Mouse (Mus musculus) 3134 (cell line): ENCODE measurements at regions not wholly inside any gene's neighbourhood (a gene's known extent, or its start where the extent isn't known, plus 50 kb on each side); places are given as distances from the start of the nearest gene placed in this dataset.

Source experiments
- DNase-seq: peaks from one replicate; pipeline ENCODE4 v3.0.0-alpha.2; 2011; ENCODE audit warnings: low spot score; ENCODE audit not compliant: insufficient read length; ENCODE audit errors: extremely low read depth

DNA sequence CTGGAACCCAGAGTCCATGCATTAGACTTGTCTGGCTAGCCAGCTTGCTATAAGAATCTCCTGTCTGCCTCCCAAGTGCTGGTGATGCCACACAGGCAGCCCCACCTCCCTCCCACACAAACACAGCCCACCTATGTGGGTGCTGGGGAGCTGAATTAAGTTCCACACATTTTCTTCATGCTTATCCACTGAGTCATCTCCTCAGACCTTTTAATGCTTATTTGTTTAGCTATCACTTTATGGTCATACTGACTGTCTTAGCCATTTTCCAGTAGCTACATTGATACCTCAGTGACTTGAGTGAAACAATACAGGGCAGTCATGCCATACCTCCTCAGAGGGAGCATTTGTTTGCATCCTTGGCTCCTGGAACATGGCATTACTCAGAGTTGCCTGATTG lies 531.1 kb upstream of the Id2 start:
- no peak for DNase-seq

DNA sequence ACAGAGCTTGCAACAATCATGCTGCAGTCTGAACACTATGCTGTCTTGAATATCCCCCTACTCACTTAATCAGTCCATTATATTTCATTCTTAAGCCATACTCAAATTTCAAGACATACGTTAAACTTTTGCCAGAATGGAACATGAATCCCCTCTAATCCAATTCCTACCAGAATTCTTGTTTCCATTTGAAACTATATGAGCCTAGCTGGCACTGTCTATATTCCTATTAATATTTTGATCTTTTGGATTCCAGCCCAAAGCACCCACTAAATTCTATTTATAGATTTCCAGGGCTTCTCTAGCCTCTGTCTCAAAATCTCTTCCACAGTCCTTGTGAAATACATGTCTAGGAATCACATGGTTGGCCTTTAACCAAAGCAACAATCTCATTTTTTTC lies 528.9 kb upstream of the Id2 start:
- no peak for DNase-seq

DNA sequence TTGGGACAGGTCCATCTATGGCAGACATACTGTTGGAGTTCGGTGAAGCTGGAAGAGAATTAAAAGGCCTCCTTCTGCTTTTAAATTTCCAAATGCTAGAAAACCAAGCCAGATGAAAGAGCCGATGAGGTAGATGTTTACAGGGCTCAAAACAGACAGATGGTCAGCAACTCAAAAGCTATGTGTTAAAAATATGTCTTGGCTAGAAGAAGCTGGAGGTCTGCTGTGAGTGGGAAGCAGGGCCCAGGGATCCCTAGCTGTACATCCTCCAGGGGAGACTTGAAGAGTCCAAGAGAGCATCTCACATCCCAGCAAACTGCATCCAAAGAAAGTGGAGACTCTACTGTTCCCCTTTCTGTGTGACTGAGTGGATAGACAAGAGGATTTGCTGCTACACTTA lies 526.5 kb upstream of the Id2 start:
- DNase-seq = no peak

DNA sequence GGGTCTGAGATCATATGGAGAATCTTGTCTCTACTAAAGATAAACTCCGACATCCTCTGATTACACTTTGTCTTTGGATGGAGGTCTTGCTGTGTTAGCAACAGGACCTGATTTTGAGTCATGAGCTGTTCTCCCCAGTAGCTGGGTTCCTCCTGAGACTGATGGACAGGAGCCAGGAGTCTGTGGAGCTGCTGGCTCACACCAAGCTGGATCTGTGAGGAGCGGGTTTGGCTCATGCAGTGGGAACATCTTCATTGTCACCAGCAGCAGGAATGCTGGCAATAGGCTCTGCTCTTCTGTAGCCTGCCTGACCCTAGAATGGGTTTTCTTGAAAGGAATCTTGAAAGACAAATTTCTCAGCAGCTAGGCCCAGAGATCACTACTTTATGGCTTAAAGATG lies 524.2 kb upstream of the Id2 start:
- DNase-seq = no peak

DNA sequence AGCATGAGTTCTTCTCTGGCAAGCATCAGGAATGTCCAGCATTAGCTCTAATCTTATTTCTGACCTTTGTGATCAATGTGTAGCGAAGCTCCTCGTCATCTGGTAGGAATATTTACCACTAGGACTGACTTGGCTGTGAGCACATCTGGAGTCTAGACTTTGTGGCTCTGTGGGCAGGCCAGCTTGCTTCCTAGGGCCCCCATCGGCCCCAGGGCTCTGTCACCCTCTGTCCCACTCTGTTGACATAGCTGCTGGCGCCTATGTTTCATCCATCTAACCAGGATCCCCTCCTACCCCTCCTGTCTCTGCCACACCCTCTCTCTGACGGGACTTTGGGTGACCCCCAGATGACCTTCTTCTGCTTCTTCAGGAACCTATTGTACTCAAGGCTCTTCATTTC lies 520.6 kb upstream of the Id2 start:
- no peak for DNase-seq

DNA sequence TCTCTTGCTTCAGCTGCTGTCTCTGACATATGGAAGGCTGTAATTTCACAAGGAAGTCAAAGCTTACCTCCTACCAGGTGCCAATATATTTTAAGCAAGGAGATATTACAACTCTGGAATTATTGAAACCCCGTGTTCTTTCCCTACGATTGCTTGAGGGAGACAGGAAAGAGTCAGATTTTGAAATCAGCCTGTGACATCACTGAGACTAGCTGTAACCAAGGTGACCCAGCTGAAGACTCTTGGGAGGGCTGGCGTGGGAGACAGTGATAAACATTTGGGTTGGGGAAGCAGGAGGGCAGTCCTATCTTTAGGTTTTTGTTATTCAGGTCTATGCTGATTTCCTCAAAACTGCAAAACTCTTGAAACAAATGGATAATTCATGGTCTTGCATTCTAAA lies 518.4 kb upstream of the Id2 start:
- no peak for DNase-seq

DNA sequence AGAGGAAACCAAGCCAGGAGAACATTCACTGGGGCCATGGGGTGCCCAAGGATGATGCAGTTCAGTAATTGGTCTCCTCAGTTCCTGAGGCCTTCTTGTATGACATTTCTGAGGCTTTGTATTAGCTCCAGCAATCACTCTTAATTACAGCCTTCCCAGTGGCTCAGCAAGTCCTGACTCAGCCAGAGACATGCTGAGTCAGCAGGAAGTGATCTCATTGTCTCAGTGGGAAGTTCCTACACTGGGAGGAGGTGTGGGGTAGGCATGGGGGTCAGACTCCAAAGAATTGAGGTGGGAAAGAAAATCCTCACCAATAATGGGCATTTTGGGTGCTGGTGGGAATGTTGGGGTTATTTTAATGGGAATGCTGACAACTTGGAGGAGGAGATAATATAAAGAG lies 516.5 kb upstream of the Id2 start:
- DNase-seq = no peak

DNA sequence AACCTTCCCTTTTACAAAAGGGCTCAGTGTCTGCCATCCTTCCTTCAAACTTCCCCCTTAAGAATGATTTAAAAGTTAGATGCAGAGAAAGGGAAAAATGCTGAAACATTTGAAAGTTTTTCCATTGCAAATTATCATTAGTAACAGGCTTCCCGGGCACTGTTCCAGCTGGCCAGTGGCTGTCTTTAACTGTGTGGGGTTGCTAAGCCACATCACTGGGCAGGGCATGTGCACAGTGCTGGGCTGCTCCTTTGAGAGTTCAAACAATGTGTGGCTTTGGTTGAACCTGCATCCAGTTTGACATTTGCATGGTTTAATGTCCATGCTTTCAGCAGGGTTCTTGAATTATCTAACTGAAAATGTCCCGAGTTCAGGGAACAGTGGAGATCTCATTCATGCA lies 512.1 kb upstream of the Id2 start:
- DNase-seq = no peak

DNA sequence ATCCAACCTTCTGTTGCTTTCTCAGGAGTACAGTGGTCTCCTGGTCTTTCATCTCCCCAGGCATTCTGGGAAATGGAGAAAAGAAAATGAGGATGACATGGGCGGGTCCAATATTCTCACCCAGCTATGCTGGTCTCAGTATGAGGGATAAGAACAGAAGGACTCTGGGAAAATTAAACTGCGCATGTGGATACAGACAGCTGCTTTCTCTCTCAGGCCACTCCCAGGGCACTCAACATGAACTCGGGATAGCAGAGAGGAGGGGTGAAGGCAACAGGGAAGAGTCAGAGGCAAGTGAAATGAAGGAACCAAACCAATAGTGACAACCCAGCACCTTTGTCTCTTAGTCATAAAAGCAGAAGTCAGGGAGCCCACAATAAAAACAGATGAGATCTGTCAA lies 508.5 kb upstream of the Id2 start:
- DNase-seq = no peak

DNA sequence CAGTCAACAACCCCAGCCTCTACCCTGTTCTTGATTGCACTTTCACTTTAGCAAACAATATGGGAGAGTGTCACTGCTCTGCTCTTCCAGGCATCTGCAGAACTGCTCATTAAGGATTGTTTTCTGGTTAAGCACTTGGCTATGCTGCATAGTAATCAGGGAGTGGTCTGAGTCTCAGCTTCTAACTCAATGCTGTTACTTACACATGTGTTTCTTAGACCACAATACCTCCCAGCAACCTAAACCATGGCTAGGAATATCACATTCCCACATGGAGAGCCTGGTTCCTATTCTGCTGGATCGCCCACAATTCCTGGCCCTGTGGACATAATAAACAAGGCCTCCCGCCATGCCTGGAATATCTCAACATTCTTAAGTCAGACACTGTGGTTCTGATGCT lies 493.3 kb upstream of the Id2 start:
- DNase-seq = no peak

DNA sequence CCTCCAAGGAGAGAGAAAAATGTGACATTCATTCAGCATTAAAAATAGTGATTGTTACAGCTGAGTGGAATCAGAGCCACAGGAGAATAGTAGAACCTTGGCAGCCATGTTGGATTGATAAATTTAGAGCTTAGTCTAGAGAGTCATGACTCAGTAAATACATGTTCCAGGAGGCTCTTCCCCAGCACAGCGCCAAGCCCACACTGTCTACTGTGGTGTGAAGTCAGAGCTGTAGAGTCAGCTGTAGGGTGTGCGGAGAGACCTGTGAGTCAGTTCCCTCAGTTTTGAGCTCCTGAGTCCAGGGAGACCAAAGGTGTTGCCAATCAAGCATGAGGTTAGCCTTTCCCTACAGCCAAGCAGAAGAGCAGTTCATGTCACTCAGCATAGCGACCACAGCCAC lies 488.8 kb upstream of the Id2 start:
- DNase-seq = no peak

DNA sequence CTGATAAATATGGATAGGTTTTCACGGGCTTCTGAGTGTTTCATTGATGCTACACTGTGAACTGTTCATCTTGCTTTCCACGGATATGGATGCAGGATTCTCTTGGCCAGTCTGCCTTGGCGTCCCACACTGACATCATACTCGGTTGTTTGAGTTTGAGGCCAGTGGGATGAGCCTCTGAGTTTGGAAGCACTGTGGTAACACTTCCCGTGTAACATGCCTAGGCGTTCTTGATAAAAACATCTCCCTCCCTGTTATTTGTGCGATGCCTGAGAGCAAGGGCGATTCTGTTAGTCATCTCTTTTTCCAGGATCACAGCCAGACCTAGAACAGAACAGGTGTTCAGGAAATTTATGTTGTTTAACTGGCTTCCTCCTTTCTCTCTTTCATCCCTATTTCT lies 482.5 kb upstream of the Id2 start:
- DNase-seq = no peak

DNA sequence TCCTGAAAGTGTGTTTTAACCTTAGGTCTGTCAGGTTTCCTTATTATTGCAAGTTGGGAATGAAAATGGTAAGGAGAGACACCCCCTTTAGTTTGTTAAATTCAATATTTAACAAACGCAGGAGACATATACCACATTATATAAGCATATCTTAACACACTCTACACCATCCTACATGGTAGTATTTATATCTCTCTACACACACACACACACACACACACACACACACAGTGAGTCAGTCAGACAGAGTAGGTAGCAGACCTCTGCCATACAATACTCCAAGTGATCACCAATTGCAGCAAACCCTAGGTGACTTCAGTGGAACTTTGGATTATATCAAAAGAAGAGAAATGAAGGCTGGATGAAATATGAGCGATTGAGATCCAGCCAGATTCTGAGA lies 468.2 kb upstream of the Id2 start:
- no peak for DNase-seq

DNA sequence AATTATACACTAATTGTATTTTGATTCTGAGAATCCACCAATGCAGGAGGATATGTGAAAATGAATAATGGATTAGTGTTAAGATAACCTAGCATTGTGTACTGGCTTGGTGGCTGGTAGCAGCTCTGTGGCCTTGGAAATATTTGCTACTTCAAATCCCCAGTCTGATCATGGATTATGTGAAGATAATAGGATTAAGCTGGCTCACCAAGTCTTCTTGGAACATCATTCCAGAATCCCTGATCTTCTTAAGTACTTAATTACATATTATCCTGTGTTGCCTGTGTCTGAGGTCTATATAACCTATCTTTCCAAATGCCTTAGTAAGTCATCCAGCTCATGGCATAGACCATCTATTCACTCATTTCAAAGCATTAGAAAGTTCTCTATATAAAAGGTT lies 462.7 kb upstream of the Id2 start:
- no peak for DNase-seq

DNA sequence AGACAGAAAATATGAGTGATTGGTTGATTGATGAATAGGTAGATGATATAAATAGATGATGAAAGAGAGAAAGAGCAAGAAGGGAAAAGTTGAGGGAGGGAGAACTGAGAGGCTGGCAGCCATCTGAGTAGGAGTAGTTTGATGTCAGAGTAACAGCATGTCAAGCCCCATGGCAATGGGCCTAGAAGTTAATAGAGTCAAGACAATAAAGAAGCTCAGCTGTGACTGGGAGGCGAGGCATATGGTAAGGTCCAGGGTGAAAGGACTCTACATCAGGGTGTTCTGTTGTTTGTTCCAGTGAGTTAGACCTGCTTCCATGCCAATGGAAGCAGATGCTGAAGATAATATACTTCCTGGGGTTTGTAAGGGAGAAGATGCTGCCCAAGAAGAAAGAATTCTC lies 456.7 kb upstream of the Id2 start:
- no peak for DNase-seq

DNA sequence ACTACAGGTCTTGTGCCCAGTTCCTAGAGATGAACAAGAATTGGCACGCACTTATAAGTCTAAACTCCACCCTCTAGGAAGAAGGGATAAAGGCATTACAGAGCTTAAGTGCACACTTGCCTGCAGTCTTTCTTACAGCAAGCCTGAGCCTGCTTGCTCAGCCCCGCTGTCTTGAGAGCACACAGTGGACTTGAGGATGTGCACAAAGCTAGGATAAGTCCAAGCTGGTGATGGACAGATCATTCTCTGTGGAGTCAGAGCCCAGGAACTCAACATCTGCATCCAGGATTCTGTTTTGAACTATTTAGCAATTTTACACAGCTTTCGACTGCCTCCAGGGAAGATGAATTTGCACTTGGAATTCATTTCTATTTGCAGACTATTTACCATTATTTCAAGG lies 452.8 kb upstream of the Id2 start:
- no peak for DNase-seq

DNA sequence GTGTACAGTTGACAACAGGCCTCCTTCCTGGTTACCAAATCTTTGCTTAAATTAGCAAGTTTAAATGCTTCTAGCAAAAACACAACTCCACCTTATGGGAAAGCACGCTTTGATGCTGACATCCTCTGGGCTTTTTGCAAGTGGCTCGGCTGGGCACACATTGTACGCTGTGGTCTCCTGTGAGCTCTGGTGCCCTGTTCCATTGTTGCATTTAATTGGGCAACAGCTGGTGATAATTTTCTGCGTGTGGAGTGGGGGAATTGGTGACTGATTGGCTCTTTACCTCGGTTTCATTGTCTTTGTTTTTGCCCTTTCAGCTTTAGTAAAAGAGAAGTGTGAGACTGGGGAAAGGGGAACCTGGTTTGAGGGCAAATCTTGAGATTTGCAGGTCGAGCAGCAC lies 447.3 kb upstream of the Id2 start:
- no peak for DNase-seq

DNA sequence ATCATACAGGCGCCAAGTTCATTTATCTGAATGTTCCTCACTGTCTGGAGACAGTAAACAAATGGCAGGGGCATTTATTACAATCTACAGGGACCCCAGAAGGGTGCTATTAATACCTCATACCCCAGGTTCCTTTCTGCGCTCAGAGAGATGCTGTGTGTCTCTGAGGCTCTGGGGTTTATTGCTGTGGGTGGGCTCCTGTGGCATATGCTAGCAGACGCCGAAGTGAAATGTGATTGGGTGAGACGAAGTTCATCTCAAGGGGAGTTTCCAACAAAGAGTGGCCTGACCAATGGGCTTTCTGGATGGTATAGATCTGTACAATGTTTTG lies 437.6 kb upstream of the Id2 start:
- DNase-seq = no peak

DNA sequence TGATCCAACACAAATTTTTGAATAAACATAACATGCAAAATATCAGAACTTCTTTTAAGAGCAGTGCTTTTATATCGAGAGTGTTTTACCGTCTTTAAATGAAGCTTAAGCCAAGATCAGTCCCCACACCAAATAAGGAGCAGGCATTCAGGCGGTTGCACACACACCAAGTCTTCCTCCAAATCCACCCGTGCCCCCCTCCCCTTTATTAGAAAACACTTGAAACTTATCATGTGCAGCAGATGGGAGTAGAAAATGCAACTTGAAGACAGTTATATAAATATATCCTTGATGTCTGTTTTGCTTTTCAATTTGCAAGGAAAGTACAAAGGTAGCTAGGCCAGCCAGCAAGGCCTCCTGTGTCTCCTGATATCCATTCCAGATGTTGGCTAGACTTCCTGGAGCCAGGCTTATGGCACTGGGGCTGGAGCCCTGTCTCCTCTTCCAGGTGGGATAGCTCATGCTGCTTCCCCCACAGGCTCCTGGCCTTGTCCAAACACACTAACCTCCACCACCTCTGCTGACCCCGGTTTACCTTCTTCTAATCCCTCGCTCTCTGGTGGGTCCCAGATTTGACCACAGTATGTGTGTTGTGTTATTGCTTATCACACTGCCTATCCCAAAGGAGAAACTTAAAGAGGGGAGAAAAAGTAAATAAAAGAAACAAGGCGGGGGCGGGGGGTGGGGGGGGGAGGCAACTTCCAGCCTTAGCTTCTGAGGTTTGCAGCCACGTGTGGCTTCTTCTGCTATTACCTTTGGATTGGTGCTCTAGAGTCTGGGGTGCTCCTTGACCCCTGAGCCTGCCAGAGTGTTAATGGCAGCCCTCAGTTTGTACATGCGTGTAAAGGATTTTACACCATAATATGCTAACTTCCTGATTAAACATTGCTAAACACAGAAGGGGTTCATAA lies 437.0 kb upstream of the Id2 start:
- no peak for DNase-seq

DNA sequence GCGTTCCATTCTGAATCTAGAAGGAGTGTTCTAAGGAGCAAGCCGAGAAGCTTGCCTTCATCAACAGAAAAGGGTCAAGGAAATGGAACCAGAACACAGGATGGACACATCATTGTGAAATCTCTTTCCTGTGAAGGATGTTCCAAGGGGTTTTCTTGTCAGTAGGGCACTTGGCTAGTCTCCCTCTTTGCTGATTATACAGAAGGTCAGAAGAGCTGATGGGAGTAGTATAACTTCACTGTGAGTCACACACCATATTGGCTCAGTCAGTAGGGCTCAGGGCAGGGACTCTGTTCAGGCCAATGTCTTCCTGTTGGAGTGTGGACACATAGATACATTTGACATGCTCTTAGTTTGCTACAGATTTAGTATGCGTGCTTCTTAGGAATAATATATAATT lies 433.5 kb upstream of the Id2 start:
- DNase-seq = no peak

DNA sequence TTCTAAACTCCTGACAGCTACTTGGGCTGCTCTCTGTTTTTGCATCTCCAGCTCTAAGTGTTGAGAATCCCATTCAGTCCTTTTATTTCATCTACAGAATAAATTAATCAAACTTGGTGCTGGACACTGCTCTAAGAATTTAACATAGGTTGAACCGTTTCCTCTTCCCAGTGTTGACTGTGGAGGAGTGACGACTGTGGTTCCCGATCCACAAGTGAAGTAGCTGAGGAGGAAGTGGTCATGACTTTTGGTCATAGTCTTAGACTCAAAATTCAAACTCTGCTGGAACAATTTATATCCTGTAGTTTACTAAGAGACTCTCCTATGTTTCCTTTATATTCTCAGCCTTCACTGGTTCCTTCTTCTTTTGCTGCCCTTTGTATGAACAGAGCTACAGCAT lies 432.6 kb upstream of the Id2 start:
- no peak for DNase-seq

DNA sequence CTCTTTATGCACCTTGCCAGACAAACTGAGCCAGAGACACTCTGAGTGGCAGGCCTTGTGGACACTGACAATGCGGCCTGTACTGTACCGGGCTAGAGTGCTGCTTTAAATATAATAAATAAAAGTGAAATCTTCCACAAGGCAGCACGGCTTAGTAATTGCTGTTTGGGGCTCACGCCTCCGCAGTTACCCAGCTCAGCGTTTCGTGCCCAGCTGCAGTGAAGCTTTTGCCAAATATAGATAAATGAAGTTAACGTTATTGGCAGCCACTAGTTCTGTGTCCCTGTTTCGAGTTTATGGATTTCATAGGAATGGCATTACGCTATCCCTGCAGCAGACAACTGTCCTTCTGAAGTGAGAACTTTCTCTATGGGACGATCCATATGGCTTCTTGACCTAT lies 429.7 kb upstream of the Id2 start:
- no peak for DNase-seq

DNA sequence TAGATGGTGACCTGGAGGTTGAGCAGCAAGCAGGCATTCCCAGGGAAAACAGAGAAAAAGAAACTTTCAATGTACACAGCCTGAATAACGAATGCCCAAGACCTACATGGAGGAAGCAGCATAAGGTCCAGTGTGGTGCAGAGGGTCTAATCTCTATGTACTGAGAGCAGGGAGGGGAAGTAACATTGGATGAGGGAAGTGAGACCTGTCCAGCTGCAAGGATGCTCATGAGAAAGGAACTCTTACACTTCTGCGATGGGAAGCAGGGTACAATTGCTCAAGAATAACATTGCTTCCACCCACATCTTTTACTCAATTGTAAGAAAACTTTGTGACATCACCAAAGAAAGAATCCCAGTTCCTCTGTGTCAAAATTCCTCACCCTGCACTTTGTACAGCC lies 419.8 kb upstream of the Id2 start:
- no peak for DNase-seq
